Mouse (Mus musculus) limb, embryonic 15.5 days (tissue): Measurements from ENCODE around the gene Apol6. TPM values are rescaled to one million over a fixed set of nuclear protein-coding genes. Genes with fewer than 3 reads are reported as not detected.
A peak's percentile ranks its signal among the peaks of the same experiment; 100 is the strongest.
"Not testable (repeated sequence)": the region's sequence is repeated elsewhere in the genome, so short reads cannot be mapped to it uniquely, and the experiment has no call there.

Experiments used
- ATAC-seq: fragments of 200-750 bp; cut with Nextera tagmentation; 2 replicates; pipeline ENCODE4 v1.8.0; 2017; ENCODE audit warnings: low read depth, moderate TSS enrichment; ENCODE audit not compliant: insufficient number of reproducible peaks, low FRiP score, low TSS enrichment
- H3K27ac ChIP-seq: fragments of 300-500 bp; sonication (generic); 2 replicates; pipeline ENCODE4 v1.5.1; 2015; ENCODE audit warnings: moderate library complexity, mild to moderate bottlenecking, inconsistent platforms
- H3K27me3 ChIP-seq: fragments of 300-500 bp; sonication (generic); 2 replicates; pipeline ENCODE4 v1.6.1; 2015; ENCODE audit warnings: inconsistent platforms
- H3K36me3 ChIP-seq: fragments of 300-500 bp; sonication (generic); 2 replicates; pipeline ENCODE4 v1.6.1; 2015; ENCODE audit warnings: inconsistent platforms
- H3K4me1 ChIP-seq: fragments of 300-500 bp; sonication (generic); 2 replicates; pipeline ENCODE4 v1.6.1; 2015; ENCODE audit warnings: inconsistent platforms
- H3K4me2 ChIP-seq: fragments of 300-500 bp; sonication (generic); 2 replicates; pipeline ENCODE4 v1.6.1; 2015; ENCODE audit warnings: mild to moderate bottlenecking, inconsistent platforms
- H3K4me3 ChIP-seq: fragments of 300-500 bp; sonication (generic); 2 replicates; pipeline ENCODE4 v1.5.1; 2015; ENCODE audit warnings: mild to moderate bottlenecking, inconsistent platforms
- H3K9ac ChIP-seq: fragments of 300-500 bp; sonication (generic); 2 replicates; pipeline ENCODE4 v1.6.1; 2015; ENCODE audit warnings: inconsistent platforms
- H3K9me3 ChIP-seq: fragments of 300-500 bp; sonication (generic); 2 replicates; pipeline ENCODE4 v1.6.1; 2016; ENCODE audit warnings: inconsistent platforms
- WGBS: fragments of 180-500 bp; shearing (Covaris S2); methylation state at CpG from one replicate; pipeline ENCODE4 v1.1.7; 2015; 5-methylcytosine and 5-hydroxymethylcytosine counted together
- polyA plus RNA-seq: library from polyadenylated mRNA; unstranded; fragments of >200 nt; fragmentation: Nextera tagmentation; extraction: Ambion mirVana; gene quantifications from 2 replicates; pipeline ENCODE4 v1.2.1, GENCODE M21; 2015

Gene Apol6
- polyA plus RNA-seq, 1 experiment from 2014 or later, result 0.15 TPM

GRCm38 (mm10) chr15:77056001-77056790 lies 11.7 kb downstream of the Apol6 start:
- ATAC-seq, result no peak
- WGBS, result 44% methylated on average over 6 of the region's 6 CpGs
- no peak overlapping the region; the same call in 1 of the 2 replicates for H3K27ac ChIP-seq

GRCm38 (mm10) chr15:77056791-77057051 lies 12.2 kb downstream of the Apol6 start:
- Histone ChIP-seq H3K36me3 (no peaks in the 10 kb centered on the region), H3K4me2 (no peak overlapping the region), H3K9ac (no peak overlapping the region), H3K27ac (no peak overlapping the region; the same call in 1 of the 2 replicates), H3K4me3 (no peak overlapping the region), H3K9me3 (no peaks in the 10 kb centered on the region), H3K27me3 (no peaks in the 10 kb centered on the region), H3K4me1 (peaks cover 6% of the 10 kb centered on the region; the same call in 1 of the 2 replicates)
- no peak for ATAC-seq
- WGBS, result 50% methylated on average over 3 of the region's 3 CpGs

More at GRCm38 (mm10) chr15:77056001-77056790, 11.7 kb downstream of the Apol6 start:
- Histone ChIP-seq H3K9ac (no peak overlapping the region), H3K36me3 (no peaks in the 10 kb centered on the region), H3K27me3 (no peaks in the 10 kb centered on the region), H3K9me3 (no peaks in the 10 kb centered on the region), H3K4me1 (peaks cover 6% of the 10 kb centered on the region; the same call in 1 of the 2 replicates), H3K4me2 (no peak overlapping the region), H3K4me3 (no peak overlapping the region)

- Histone ChIP-seq H3K9me3 (no peaks in the 10 kb centered on the region), H3K4me3 (no peak overlapping the region), H3K36me3 (no peaks in the 10 kb centered on the region), H3K4me1 (peaks cover 6% of the 10 kb centered on the region; the same call in 1 of the 2 replicates), H3K27ac (no peak overlapping the region), H3K4me2 (no peak overlapping the region), H3K27me3 (no peaks in the 10 kb centered on the region), H3K9ac (no peak overlapping the region)
- no peak for ATAC-seq
Measured at GRCm38 (mm10) chr15:77058566-77058965, 14.0 kb downstream of the Apol6 start.

- not testable (repeated sequence) for H3K4me2 ChIP-seq, H3K4me1 ChIP-seq, H3K36me3 ChIP-seq, H3K27ac ChIP-seq, ATAC-seq, H3K9me3 ChIP-seq, H3K9ac ChIP-seq, H3K4me3 ChIP-seq, H3K27me3 ChIP-seq
- 83% methylated on average over 4 of the region's 4 CpGs for WGBS
Measured at GRCm38 (mm10) chr15:77059416-77059815, 14.9 kb downstream of the Apol6 start.

GRCm38 (mm10) chr15:77062746-77063145 lies 18.2 kb downstream of the Apol6 start:
- no peak for ATAC-seq
- no peak overlapping the region for H3K4me3 ChIP-seq
- H3K9me3 ChIP-seq, result no peaks in the 10 kb centered on the region
- no peak overlapping the region for H3K27ac ChIP-seq
- H3K36me3 ChIP-seq, result no peaks in the 10 kb centered on the region
- H3K4me1 ChIP-seq, result no peaks in the 10 kb centered on the region
- no peak overlapping the region for H3K4me2 ChIP-seq
- no peak overlapping the region for H3K9ac ChIP-seq
- H3K27me3 ChIP-seq, result no peaks in the 10 kb centered on the region

GRCm38 (mm10) chr15:77065259-77065852 lies 20.8 kb downstream of the Apol6 start:
- H3K4me3 ChIP-seq, result no peak overlapping the region
- no peaks in the 10 kb centered on the region for H3K9me3 ChIP-seq
- H3K27ac ChIP-seq, result no peak overlapping the region
- 85% methylated on average over 6 of the region's 6 CpGs for WGBS
- H3K9ac ChIP-seq, result no peak overlapping the region
- H3K36me3 ChIP-seq, result no peaks in the 10 kb centered on the region
- no peak for ATAC-seq
- no peaks in the 10 kb centered on the region for H3K4me1 ChIP-seq
- H3K4me2 ChIP-seq, result no peak overlapping the region
- no peaks in the 10 kb centered on the region for H3K27me3 ChIP-seq

GRCm38 (mm10) chr15:77066233-77066632 lies 21.7 kb downstream of the Apol6 start:
- peaks cover 8% of the 10 kb centered on the region; the same call in 1 of the 2 replicates for H3K4me1 ChIP-seq
- H3K9ac ChIP-seq, result no peak overlapping the region
- no peak for ATAC-seq
- H3K4me2 ChIP-seq, result no peak overlapping the region
- H3K36me3 ChIP-seq, result no peaks in the 10 kb centered on the region
- no peak overlapping the region for H3K27ac ChIP-seq
- no peak overlapping the region for H3K4me3 ChIP-seq
- H3K27me3 ChIP-seq, result no peaks in the 10 kb centered on the region
- H3K9me3 ChIP-seq, result no peaks in the 10 kb centered on the region
- WGBS, result 79% methylated on average over 6 of the region's 6 CpGs

- no peaks in the 10 kb centered on the region for H3K36me3 ChIP-seq
- ATAC-seq, result no peak
- H3K9ac ChIP-seq, result no peak overlapping the region
- no peak overlapping the region for H3K4me2 ChIP-seq
- H3K9me3 ChIP-seq, result no peaks in the 10 kb centered on the region
- H3K27me3 ChIP-seq, result no peaks in the 10 kb centered on the region
- H3K27ac ChIP-seq, result 0 out of 2 replicates have a peak overlapping the region, but pooled peaks have one; percentile 9
- H3K4me1 ChIP-seq, result peaks cover 21% of the 10 kb centered on the region
- no peak overlapping the region for H3K4me3 ChIP-seq
- WGBS, result 63% methylated on average over 3 of the region's 3 CpGs
Measured at GRCm38 (mm10) chr15:77068439-77068861, 23.9 kb downstream of the Apol6 start.

- WGBS, result 85% methylated on average over 3 of the region's 3 CpGs
Measured at GRCm38 (mm10) chr15:77069019-77069418, 24.5 kb downstream of the Apol6 start.

GRCm38 (mm10) chr15:77070745-77071268 lies 26.3 kb downstream of the Apol6 start:
- Histone ChIP-seq H3K4me3 (no peak overlapping the region), H3K27ac (0 out of 2 replicates have a peak overlapping the region, but pooled peaks have one; percentile 24), H3K27me3 (no peaks in the 10 kb centered on the region), H3K4me1 (peaks cover 21% of the 10 kb centered on the region), H3K9ac (no peak overlapping the region), H3K4me2 (no peak overlapping the region), H3K9me3 (no peaks in the 10 kb centered on the region), H3K36me3 (peaks cover 6% of the 10 kb centered on the region)
- no peak for ATAC-seq
- WGBS, result 86% methylated on average over 11 of the region's 11 CpGs

More at GRCm38 (mm10) chr15:77069019-77069418, 24.5 kb downstream of the Apol6 start:
- no peak overlapping the region for H3K27ac ChIP-seq
- no peaks in the 10 kb centered on the region for H3K27me3 ChIP-seq
- no peak overlapping the region for H3K4me2 ChIP-seq
- H3K4me1 ChIP-seq, result peaks cover 21% of the 10 kb centered on the region
- no peaks in the 10 kb centered on the region for H3K9me3 ChIP-seq
- no peak overlapping the region for H3K9ac ChIP-seq
- no peak for ATAC-seq
- no peak overlapping the region for H3K4me3 ChIP-seq
- no peaks in the 10 kb centered on the region for H3K36me3 ChIP-seq

GRCm38 (mm10) chr15:77071501-77071900 lies 27.0 kb downstream of the Apol6 start:
- H3K4me3 ChIP-seq, result no peak overlapping the region
- peaks cover 13% of the 10 kb centered on the region for H3K36me3 ChIP-seq
- H3K4me1 ChIP-seq, result peaks cover 21% of the 10 kb centered on the region
- H3K4me2 ChIP-seq, result no peak overlapping the region
- no peak for ATAC-seq
- WGBS, result 13% methylated on average over 10 of the region's 10 CpGs
- no peaks in the 10 kb centered on the region for H3K27me3 ChIP-seq
- H3K27ac ChIP-seq, result 0 out of 2 replicates have a peak overlapping the region, but pooled peaks have one; percentile 24
- H3K9ac ChIP-seq, result no peak overlapping the region
- H3K9me3 ChIP-seq, result no peaks in the 10 kb centered on the region

- Histone ChIP-seq H3K36me3 (peaks cover 24% of the 10 kb centered on the region), H3K9ac (no peak overlapping the region), H3K9me3 (no peaks in the 10 kb centered on the region), H3K27ac (no peak overlapping the region), H3K27me3 (no peaks in the 10 kb centered on the region), H3K4me1 (peaks cover 21% of the 10 kb centered on the region), H3K4me2 (no peak overlapping the region), H3K4me3 (no peak overlapping the region)
- WGBS, result 81% methylated on average over 4 of the region's 4 CpGs
- no peak for ATAC-seq
Measured at GRCm38 (mm10) chr15:77072556-77073163, 28.1 kb downstream of the Apol6 start.
